ENCODE assay signal across 7 mouse cellular contexts in the genomic region with DNA sequence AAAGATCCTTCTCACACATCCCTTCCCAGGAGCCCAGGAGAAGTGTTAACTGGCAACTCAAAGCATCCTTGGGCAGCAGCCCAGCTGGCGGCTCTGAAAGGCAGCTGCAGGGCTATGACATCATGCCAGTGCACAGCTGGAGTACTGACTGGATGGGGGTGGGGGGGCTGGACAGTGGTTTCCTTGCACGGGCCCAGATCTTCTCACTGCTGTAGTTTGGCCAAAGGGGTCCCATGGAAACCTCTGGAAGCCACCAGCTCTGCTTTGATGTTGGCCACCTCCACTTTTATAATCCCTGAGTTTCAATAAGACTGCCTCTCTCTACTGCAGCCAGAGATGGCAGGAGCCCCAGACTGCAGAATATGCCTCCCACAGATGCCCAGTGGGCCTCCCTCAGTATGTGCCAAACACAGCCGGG. TPM values are rescaled to one million over a fixed set of nuclear protein-coding genes. Genes with fewer than 3 reads are reported as not detected.
DNase-seq lines count a peak whose midpoint lies in the region; ATAC-seq and TF ChIP-seq lines count a peak whose summit lies in the region.

No protein-coding gene starts in this region.

- H3K4me3 ChIP-seq in embryonic facial prominence, embryonic 15.5 days (replicated peaks), result no peak overlapping the region
- no peak overlapping the region for H3K4me3 ChIP-seq in kidney, embryonic 15.5 days (replicated peaks)
- no peak overlapping the region for H3K4me3 ChIP-seq in liver, postnatal 0 days (ENCODE audit: low read depth, low read length)

- no peak overlapping the region for H3K9ac ChIP-seq in embryonic facial prominence, embryonic 15.5 days
- H3K9ac ChIP-seq in kidney, embryonic 15.5 days, result no peak overlapping the region
- no peak overlapping the region for H3K9ac ChIP-seq in liver, postnatal 0 days (replicated peaks)

- no peak for TF ChIP-seq EP300 in liver, postnatal 0 days (IDR thresholded peaks at IDR 0.05; ENCODE audit: low read depth)

- peak; percentile 46 for DNase-seq in layer of hippocampus, adult 11-12 months (ENCODE audit: low spot score)
- no peak for DNase-seq in layer of hippocampus, adult 9-10 months (ENCODE audit: low spot score)
- peak; percentile 70 for DNase-seq in brain, adult 2 months (ENCODE audit: low read depth, low spot score)
- DNase-seq in thymus, postnatal 4 days, result no peak
- no peak for DNase-seq in liver, postnatal 0 days

- H3K27me3 ChIP-seq in embryonic facial prominence, embryonic 15.5 days, result no peaks in the 10 kb centered on the region
- no peaks in the 10 kb centered on the region for H3K27me3 ChIP-seq in kidney, embryonic 15.5 days
- peaks cover 2% of the 10 kb centered on the region; the same call in 1 of the 2 replicates for H3K27me3 ChIP-seq in liver, postnatal 0 days (ENCODE audit: insufficient read depth, low read length)

- WGBS in embryonic facial prominence, embryonic 15.5 days, result 47% methylated on average over 3 of the region's 3 CpGs
- WGBS in kidney, embryonic 15.5 days, result 23% methylated on average over 3 of the region's 3 CpGs
- WGBS in liver, postnatal 0 days (ENCODE audit: insufficient replicate concordance), result 66% methylated on average over 3 of the region's 3 CpGs

- TF ChIP-seq CTCF in liver, postnatal 0 days (IDR thresholded peaks at IDR 0.05; ENCODE audit: low read depth), result no peak

- H3K4me1 ChIP-seq in embryonic facial prominence, embryonic 15.5 days, result peaks cover 3% of the 10 kb centered on the region; the same call in 1 of the 2 replicates
- H3K4me1 ChIP-seq in kidney, embryonic 15.5 days, result peaks cover 38% of the 10 kb centered on the region
- no peaks in the 10 kb centered on the region for H3K4me1 ChIP-seq in liver, postnatal 0 days (ENCODE audit: insufficient read depth)

- H3K36me3 ChIP-seq in embryonic facial prominence, embryonic 15.5 days, result no peaks in the 10 kb centered on the region
- no peaks in the 10 kb centered on the region for H3K36me3 ChIP-seq in kidney, embryonic 15.5 days
- no peaks in the 10 kb centered on the region for H3K36me3 ChIP-seq in liver, postnatal 0 days (replicated peaks; ENCODE audit: insufficient read depth, low read length)

- 0 out of 2 replicates have a peak, but pooled peaks have one; percentile 69 for ATAC-seq in embryonic facial prominence, embryonic 15.5 days (ENCODE audit: insufficient number of reproducible peaks, low FRiP score, low TSS enrichment, low read depth)
- peak; percentile 30; the same call in 1 of the 2 replicates for ATAC-seq in kidney, embryonic 15.5 days (replicated peaks; ENCODE audit: low FRiP score)
- no peak for ATAC-seq in liver, postnatal 0 days

- no peak overlapping the region for H3K4me2 ChIP-seq in embryonic facial prominence, embryonic 15.5 days (replicated peaks)
- H3K4me2 ChIP-seq in kidney, embryonic 15.5 days, result peak overlapping the region; percentile 31
- no peak overlapping the region for H3K4me2 ChIP-seq in liver, postnatal 0 days (ENCODE audit: low read depth, low read length)

- H3K27ac ChIP-seq in embryonic facial prominence, embryonic 15.5 days (replicated peaks), result no peak overlapping the region
- peak overlapping the region; percentile 75 for H3K27ac ChIP-seq in kidney, embryonic 15.5 days
- no peak overlapping the region for H3K27ac ChIP-seq in liver, postnatal 0 days (ENCODE audit: low read depth)

- H3K9me3 ChIP-seq in embryonic facial prominence, embryonic 15.5 days (replicated peaks), result no peaks in the 10 kb centered on the region
- H3K9me3 ChIP-seq in kidney, embryonic 15.5 days (replicated peaks), result no peaks in the 10 kb centered on the region
- no peaks in the 10 kb centered on the region for H3K9me3 ChIP-seq in liver, postnatal 0 days (ENCODE audit: low read length)

RNA-seq across cellular contexts. Expression of gene Rxfp2, which starts 13.6 kb away (rescaled TPM):
- polyA plus RNA-seq in embryonic facial prominence, embryonic 15.5 days (2015; fragmentation: Nextera tagmentation; extraction: Ambion mirVana), result 0.33 and 1.0 TPM in 2 replicates
- polyA plus RNA-seq in kidney, embryonic 15.5 days (2015; fragmentation: Nextera tagmentation; extraction: Ambion mirVana), result 4.0 and 4.3 TPM in 2 replicates
- polyA plus RNA-seq in liver, postnatal 0 days (2015; fragmentation: Nextera tagmentation; extraction: Ambion mirVana), result not detected in 2 replicates

Comparison
In these comparisons a context has a peak if more than half of its experiments do, and no peak if none do; other contexts are left out.
1. DNase-seq: peak in layer of hippocampus, adult 11-12 months (single experiment) and brain, adult 2 months (single experiment); none in layer of hippocampus, adult 9-10 months (single experiment), thymus, postnatal 4 days (single experiment) and liver, postnatal 0 days (single experiment).